Mouse (Mus musculus): ENCODE measurements around the gene Tmem130. TPM values are rescaled to one million over a fixed set of nuclear protein-coding genes. Genes with fewer than 3 reads are reported as not detected.
A peak's percentile ranks its signal among the peaks of the same experiment; 100 is the strongest.
"Not testable (repeated sequence)": the region's sequence is repeated elsewhere in the genome, so short reads cannot be mapped to it uniquely, and the experiment has no call there.

Tmem130 gene
- 0.22 and 1.2 TPM in 2 replicates for total RNA-seq (2014; fragmentation: Nextera tagmentation)
- 0.23 and 0.75 TPM in 2 replicates for total RNA-seq (2017)

DNA sequence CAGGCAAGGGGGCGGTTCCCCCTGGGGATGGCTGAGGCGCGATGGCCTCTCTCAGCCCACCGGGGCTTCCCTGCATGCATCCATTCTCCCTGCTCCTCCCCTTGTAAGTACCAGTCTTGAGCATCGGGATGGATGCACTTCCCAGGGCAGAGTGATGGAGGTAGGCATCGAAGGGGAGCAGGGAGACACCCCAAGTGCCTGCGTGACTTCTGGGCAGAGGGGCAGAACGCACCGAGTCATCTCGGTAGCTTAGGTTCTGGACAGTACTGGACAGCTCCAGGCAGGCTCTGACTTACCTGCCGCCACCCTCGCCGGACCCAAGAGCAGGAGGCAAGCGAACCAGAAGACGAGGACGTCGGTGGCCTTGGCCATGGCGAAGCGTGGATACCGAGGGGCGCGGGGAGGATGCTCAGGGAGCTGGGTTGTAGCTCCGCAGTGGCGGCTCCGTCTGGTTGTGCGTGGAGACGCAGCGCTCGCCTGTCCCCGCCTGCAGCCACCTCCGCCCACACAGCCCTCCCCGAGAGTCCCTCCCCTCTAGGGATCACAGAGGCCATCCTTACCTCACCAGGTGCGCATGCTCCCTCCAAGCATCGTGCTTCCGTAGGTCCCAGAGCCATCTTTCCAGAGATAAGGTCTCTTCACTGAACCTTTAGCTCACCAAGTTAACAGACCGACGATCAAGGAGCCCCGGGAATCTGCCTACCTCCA, at the start of gene Tmem130:
Tmem130 (minus strand) TSS at position 658 of the 708 bp plus-strand sequence.
- peak; percentile 47 for ATAC-seq (replicated peaks; ENCODE audit: low FRiP score, low TSS enrichment, poor library complexity, severe bottlenecking)

DNA sequence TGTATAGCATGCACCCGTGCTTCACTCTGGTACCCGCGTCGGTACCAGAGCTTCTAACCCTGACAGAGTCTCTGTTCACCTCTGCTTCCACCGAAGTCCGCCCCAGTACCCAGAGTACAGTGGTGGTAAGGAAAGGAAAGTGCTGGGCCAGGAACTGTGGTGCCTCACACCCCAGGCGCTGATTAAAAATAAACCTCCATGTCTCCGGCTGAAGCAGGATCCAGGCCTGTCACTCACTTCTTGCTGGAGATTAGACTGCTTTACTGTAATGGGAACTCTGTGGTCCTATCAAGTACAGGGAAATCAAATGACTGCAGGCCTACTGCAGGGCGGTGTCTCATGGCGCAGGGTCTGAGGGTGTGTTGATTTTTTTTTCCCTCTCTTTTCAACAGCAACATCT, 45.3 kb upstream of the Tmem130 start:
- ATAC-seq (replicated peaks; ENCODE audit: low FRiP score, low TSS enrichment, poor library complexity, severe bottlenecking) = no peak

DNA sequence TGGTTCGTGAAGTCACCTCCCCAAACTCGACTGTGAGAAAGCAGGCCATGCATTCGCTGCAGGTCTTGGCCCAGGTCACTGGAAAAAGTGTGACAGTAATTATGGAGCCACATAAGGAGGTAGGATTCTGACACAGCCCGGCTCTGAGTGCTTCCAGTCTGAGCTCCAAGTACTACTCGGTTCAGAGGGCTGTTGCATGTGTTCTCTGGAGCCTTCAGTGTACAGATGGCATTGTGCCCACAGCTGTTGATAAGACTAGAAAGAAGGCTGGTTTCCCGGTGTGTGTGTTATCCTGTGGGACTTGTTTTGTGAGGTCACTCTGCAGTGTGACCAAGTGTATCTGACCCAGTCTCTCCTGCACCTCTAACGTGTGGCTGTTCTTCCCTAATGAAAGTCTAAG, 42.6 kb upstream of the Tmem130 start:
- ATAC-seq (replicated peaks; ENCODE audit: low FRiP score, low TSS enrichment, poor library complexity, severe bottlenecking) = no peak

DNA sequence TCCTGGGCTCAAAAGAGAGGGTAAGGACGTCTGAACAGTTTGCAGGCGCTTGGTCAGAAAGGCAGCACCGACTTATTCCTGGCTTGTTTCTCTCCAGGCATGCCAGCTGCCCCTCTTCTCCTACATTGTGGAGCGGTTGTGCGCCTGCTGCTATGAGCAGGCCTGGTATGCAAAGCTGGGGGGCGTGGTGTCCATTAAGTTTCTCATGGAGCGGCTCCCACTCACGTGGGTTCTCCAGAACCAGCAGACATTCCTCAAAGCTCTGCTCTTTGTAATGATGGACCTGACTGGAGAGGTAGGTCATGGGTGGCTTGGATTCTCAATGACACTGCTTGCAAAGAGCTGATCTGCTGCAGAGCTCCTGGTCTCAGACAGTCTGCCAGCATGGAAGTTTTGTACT, 41.4 kb upstream of the Tmem130 start:
- ATAC-seq (replicated peaks; ENCODE audit: low FRiP score, low TSS enrichment, poor library complexity, severe bottlenecking) = no peak

DNA sequence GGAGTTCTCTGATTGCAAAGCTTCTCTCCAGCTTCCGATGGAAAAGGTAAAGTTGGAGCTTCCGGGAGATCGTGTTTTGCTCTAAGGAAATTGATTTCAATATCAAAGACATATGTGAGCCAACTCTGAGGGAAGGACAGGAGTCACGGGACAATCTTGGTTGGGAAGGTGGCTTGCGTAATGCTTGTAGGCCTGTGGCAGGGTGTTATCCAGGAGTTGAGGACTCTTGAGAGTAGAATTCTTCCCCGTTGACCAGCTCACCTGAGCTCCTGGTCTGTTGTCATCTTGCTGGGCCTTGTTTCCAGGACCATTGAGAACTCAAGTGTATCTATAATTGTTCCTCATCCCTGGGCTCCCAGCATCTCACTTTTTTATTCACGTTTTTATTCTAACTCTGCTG, 35.5 kb upstream of the Tmem130 start:
- ATAC-seq (replicated peaks; ENCODE audit: low FRiP score, low TSS enrichment, poor library complexity, severe bottlenecking) = no peak

DNA sequence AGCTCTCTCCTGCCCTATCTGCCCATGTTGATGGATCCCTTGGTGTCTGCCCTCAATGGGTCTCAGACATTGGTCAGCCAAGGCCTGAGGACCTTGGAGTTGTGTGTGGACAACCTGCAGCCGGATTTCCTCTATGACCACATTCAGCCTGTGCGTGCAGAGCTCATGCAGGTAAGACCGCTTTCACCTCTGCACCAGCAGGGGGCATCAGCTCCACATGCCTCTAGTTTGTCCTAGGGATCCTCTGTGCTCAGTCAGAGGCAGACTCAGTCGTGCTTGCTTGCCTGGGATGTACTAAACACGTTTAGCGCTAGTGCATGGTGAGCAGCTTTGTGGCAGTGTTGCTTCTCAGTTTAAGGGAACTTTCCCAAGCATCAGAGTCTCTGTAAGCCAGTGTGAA, 33.1 kb upstream of the Tmem130 start:
- ATAC-seq (replicated peaks; ENCODE audit: low FRiP score, low TSS enrichment, poor library complexity, severe bottlenecking) = peak; percentile 72

DNA sequence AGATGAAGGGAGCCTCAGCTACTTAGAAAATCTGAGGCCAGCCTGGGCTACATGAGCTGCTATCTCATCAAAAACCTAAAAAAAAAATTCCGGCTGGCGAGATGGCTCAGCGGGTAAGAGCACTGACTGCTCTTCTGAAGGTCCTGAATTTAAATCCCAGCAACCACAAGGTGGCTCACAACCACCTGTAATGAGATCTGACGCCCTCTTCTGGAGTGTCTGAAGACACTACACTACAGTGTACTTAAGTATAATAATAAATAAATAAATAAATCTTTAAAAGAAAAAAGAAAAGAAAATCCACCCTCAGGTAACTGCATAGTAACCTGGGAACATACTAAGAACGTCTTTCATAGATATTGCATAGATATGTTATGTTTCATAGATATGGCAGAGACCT, 31.8 kb upstream of the Tmem130 start:
- ATAC-seq (replicated peaks; ENCODE audit: low FRiP score, low TSS enrichment, poor library complexity, severe bottlenecking) = no peak

DNA sequence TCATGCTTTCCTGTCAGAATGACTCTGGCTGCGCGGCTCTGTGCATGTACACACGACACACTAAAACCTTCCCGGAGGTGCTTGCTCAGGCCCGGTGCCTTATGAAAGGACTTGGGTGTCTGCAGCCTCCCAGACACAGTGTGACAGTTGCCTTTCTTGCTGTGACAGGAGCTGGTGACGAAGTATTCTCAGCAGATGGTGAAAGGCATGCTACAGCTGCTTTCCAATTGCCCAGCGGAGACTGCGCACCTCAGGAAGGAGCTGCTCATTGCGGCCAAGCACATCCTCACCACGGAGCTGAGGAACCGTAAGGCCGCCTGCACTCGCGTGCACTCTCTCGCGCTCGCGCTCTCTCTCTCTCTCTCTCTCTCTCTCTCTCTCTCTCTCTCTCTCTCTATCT, 24.8 kb upstream of the Tmem130 start:
- no peak for ATAC-seq (replicated peaks; ENCODE audit: low FRiP score, low TSS enrichment, poor library complexity, severe bottlenecking)

DNA sequence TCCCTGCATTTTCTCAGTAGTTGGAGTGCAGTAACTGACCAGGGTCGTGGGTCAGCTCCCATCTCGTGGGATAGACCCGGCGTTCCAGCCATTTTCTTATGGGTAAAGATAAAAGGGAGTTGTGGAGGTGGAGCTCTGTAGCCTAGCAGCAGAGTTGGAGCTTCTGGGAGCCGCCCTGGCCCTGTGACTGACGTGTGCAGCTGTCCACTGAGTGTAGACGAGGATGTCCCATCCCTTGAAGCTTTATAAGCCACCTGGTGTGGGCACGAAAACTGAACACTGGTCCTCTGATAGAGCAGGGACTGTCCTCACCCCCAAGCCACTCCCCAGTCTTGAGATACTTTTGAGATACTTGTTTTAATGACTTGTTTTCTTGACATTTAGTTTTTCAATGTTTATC, 19.0 kb upstream of the Tmem130 start:
- no peak for ATAC-seq (replicated peaks; ENCODE audit: low FRiP score, low TSS enrichment, poor library complexity, severe bottlenecking)

DNA sequence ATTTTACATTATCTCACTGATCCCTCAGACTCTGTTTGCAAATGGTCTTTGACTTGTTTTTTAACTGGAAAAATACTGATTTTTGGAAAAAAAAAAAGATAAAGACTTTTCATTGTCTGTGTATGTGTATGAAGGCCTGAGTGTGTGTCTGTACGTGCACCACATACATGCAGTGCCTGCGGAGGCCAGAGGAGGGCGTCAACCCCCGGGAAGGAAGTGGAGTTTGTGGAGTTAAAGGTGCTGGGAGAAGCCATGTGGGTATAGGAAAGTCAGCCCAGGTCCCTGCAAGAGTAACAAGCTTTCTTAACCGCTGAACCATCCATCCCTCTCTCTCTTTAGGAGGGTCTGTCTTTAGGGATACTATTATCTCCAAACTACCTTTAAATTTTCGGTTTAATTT, 11.6 kb upstream of the Tmem130 start:
- ATAC-seq (replicated peaks; ENCODE audit: low FRiP score, low TSS enrichment, poor library complexity, severe bottlenecking) = no peak

DNA sequence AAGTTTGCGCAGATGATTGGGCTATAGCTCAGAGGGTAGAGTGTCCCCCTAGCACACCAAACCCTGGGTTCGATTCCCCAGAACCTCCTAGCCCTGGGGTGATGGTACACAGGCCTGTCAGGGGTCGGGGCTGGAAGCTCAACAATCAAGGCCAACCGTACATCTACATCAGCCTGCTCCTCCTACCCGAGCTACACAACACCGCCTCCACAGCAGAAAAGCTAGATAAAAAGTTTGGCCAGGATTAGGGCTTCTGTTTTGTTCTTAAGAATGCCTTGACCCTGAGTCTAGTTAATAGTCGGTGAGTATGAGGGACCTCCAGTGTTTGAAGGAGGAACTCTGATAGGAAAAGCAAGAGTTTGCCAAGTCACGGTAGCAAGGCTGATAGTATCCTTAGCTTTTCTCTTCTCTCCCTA, 7.5 kb upstream of the Tmem130 start:
- peak; percentile 35 for ATAC-seq (replicated peaks; ENCODE audit: low FRiP score, low TSS enrichment, poor library complexity, severe bottlenecking)

DNA sequence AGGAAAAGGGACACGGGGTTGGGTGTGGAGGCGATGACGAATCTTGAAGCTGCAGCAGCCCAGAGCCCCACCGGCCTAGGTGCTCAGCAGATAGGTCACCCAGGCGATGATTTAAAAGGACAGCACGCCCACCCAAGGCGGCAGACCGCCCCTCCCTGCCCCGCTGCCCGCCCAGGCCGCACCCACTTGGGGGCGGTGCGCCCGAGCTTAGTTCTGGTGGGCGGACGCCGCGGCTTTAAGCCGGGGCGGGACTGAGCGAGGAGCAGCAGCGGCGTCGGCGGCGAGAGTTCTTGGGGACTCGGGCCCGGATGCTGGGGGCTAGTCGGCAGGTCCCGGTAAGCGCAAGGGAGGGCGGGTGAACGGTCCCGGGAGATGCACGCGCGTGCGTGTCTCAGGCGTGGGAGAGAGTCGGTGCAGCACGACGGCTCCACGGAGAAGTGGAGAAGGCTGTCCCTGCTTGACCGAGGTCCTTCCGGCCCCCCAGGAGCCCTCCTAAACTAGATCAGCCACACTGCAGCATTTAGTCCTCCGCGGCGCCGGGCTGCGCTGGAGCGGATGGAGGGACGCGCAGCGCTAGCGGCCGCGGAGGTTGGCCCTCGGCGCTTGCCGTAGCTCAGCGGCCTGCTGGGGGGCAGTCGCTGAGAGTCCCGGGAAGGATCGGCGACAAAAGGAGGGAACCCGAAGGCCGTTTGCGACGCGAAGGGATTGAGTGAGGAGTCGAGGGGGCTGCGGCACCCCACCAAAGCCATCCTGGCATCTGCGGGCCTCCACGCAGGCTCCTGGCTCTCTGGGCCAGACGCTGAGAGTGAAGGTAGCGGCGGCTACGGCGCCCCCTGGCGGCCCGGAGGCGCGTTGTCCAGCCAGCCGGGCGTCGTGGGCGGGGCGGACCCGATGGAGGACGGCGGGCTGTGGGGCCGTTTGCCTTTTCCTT, 6.6 kb upstream of the Tmem130 start:
- peak; percentile 84 for ATAC-seq (replicated peaks; ENCODE audit: low FRiP score, low TSS enrichment, poor library complexity, severe bottlenecking)

DNA sequence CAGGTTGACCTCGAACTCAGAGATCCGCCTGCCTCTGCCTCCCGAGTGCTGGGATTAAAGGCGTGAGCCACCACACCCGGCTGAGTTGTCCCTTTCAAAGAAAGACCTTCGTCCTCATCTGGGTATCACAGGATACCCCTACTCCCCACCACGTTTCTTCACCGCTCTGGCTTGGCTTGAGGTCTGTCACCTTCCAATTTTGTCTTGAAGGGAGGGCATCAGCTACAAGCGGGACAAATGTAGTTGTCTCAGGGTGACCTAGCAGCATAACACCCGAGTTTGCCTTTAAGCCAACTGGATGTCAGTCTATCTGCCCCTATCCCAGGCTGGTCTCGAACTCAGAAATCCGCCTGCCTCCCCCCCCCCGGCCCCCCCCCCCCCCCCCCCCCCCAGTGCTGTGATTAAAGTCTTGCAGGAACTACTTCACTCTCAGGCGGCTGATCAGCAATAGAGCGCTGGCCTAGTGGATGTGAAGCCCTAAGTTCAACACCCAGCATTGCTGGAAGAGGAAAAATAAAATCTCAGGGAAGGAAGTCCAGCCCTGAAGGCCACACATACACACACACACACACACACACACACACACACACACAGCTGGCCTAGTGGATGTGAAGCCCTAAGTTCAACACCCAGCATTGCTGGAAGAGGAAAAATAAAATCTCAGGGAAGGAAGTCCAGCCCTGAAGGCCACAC, 5.6 kb upstream of the Tmem130 start, which contains the start of gene Trrap:
Trrap (plus strand) TSS at position 627 of the 693 bp plus-strand sequence.
- not testable (repeated sequence) for ATAC-seq (replicated peaks; ENCODE audit: low FRiP score, low TSS enrichment, poor library complexity, severe bottlenecking)

DNA sequence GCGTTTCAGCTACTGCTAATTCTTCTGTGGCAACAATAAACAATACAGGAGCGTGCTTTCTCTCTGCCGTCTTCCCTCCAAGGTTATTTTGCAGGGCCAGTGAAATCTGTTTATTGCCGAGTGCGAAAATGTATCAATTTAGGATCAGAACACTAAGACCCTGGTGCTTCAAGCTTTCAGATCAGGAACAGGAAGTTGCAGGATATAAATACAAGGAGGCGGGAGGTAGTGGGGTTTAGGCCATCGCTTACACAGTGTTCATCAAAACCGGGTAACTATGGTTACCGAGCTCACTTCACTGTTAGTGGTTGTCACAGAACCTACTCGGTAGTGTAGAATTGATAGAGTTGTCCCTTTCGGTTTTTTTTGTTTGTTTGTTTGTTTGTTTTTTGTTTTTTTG, 5.0 kb upstream of the Tmem130 start:
- ATAC-seq (replicated peaks; ENCODE audit: low FRiP score, low TSS enrichment, poor library complexity, severe bottlenecking) = no peak

DNA sequence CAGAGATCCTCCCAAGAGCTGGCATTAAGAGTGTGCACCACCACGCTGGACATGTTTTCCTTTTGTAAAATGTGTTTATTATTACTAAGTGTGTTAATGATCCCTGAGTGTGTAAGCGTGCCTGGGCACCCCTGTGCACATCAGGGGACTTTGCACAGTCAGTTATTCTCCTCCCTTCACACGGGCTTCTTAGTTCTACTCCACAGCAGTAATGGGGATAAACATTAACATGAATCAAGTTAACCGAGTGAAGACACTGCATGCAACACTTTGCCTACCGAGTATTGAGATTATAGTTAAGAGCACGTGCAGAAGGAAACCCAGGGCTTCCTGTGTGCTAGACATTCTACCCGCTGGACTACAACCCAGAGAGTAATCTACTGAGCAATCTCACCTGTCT, 4.4 kb upstream of the Tmem130 start:
- no peak for ATAC-seq (replicated peaks; ENCODE audit: low FRiP score, low TSS enrichment, poor library complexity, severe bottlenecking)

DNA sequence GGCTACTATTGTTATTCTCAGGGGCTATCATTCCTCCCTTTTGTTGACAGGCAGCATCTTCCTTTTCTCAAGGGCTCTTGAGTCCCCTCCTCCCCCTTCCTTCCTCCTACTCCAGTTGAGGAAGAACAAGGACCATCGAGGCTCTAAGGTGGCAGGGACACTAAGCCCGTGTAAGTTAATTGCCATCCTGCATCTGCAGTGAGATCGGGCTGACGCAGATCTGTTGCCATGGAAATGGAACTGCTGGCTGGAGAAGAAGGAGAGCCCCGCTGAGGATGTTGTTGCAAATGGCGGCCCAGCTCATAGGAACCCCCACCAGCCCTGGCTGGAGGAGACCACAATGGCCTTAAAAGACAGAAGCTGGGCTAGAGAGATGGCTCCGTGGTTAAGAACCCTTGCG, 3.2 kb downstream of the Tmem130 start:
- ATAC-seq (replicated peaks; ENCODE audit: low FRiP score, low TSS enrichment, poor library complexity, severe bottlenecking) = no peak

DNA sequence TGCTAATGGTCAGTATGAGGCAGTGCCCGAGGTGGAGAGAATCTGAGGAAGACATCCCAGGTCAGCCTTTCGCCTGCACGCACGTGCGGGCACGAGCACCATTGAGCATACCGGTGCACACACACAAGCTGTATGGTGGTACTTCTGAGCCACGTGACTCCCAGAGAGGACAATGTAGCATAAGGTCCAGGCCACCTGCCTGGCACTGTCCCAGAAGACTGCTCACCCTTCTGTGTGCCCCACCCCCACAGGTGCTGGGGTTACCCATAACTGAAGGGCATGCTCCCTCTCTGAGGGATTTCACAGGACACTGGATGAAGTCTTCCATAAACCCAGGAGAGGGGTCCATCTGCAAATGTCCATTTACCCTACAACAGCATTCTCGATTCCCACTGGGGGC, 4.2 kb downstream of the Tmem130 start:
- no peak for ATAC-seq (replicated peaks; ENCODE audit: low FRiP score, low TSS enrichment, poor library complexity, severe bottlenecking)

DNA sequence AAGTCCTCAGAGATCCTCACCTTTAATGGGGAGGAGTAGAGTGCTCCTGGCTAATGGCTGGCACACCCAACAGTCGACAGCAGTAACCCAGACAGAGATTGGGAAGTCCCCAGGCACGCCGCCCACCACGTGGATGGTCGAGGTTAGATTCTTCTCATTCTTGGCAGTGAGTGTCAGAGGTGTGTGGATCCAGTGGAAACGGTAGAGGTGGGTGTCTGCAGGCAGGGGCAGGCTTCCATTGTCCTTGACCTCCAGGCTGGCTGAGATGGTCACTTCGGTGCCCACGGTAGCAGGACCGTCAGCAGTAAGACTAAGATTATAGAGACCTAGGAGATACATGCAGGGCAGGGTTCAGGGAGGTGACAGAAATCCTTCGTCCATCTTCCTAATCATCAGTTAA, 6.4 kb downstream of the Tmem130 start:
- ATAC-seq (replicated peaks; ENCODE audit: low FRiP score, low TSS enrichment, poor library complexity, severe bottlenecking) = no peak

DNA sequence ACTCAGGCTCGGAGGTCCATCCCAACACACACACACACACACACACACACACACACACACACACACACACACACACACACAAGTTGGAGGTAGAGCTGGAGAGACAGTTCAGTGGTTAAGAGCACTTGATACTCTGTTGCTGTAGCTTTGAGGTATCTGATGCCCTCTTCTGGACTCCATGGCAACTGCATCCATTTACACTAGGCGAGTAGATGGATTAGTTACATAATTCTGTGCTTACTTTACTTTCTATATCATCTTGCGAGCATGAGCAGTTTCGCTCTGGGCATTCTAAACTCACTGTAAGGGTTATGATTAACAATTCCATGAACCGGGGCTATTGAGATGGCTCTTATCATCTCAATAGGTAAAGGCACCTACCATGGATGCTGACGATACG, 8.6 kb downstream of the Tmem130 start:
- ATAC-seq (replicated peaks; ENCODE audit: low FRiP score, low TSS enrichment, poor library complexity, severe bottlenecking) = peak; percentile 92

DNA sequence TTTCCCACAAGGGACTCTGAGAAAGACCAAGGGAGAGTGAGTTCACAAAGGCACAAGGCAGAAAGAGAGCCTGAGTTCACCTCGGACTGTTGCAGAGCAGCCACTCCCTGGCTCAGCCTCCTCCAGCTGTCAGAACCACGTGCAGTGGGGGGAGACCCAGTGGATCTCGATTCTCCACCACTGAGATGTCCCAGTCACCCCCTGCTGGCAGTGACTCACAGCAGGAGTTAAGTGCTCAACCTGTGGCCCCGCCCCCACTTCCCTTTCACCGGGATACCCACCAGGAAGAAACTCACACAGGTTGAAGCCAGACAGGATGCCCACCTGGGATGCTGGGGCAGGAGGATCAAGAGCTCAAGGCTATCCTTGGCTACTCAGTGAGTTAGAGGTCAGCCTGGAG, 9.2 kb downstream of the Tmem130 start:
- ATAC-seq (replicated peaks; ENCODE audit: low FRiP score, low TSS enrichment, poor library complexity, severe bottlenecking) = peak; percentile 48; the same call in 1 of the 2 replicates

All from megakaryocyte-erythroid progenitor cell, adult 5-6 weeks (primary cell).